Mouse (Mus musculus) frontal cortex, adult 2 months (tissue): ENCODE data around the gene Mphosph9. TPM values are rescaled to one million over a fixed set of nuclear protein-coding genes. Genes with fewer than 3 reads are reported as not detected.
A peak's percentile ranks its signal among the peaks of the same experiment; 100 is the strongest.
"Not testable (repeated sequence)": the region's sequence is repeated elsewhere in the genome, so short reads cannot be mapped to it uniquely, and the experiment has no call there.

Source experiments
- DNase-seq, 2 experiments: peaks; one replicate each; pipeline ENCODE4 v3.0.0; 2022; ENCODE audit warnings: low spot score in 1 of 2; ENCODE audit errors: extremely low spot score in 1 of 2
- polyA plus RNA-seq: library from polyadenylated mRNA; depleted of rRNA; stranded (reverse); fragments of >200 nt; gene quantifications from 2 replicates; pipeline ENCODE4 v1.2.3, GENCODE M21; 2012

The Mphosph9 gene
- polyA plus RNA-seq, 1 experiment = 21.1 TPM

DNA sequence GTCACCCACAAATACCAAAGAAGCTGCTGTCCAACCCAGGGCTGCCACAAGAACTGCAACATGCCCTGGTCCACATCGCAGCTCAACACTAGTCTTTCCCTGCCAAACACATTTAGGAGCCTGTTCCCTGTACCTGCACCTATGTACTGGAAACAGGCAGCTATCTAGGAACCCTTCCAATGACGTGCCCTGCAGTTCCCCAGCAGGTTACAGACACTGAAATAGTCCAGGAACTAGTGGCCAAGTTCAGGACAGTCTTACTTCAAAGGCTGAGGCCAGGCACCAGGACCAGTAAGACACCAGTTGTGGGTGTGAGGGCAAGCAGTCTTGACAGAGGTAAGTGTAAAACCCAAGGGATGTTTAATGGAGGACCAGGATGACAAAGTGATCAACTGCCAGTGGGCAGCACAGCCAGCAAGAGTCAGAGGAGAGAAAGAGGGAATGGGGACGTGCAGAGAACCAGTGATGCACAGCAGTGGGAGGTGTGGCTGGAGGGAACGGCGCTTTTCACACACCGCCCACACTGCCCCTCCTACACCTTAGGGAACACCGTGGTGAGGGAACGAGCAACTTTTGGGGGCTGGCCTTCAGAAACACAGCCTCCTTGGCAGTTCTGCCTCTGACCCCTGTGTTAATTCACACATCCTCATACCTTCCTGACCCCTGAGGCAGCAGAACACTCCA is 110.1 kb downstream of the Mphosph9 start:
- peak; percentile 81 to 90 for DNase-seq

DNA sequence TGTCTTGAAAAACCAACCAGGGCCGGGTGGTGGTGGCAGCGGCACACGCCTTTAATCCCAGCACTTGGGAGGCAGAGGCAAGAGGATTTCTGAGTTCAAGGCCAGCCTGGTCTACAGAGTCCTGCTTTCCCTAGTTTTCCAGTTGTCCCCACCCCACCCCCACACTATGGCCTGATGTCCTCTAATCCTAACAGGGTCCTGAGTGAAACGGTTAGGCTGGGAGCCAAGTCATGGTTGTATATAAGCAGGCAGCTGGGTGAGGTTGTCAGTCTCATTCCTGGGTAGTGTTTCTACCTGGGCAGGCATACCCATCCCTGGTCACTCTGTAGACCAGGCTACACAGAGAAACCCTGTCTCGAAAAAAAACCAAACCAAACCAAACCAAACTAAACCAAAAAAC is 110.7 kb downstream of the Mphosph9 start:
- DNase-seq = not testable (repeated sequence)

DNA sequence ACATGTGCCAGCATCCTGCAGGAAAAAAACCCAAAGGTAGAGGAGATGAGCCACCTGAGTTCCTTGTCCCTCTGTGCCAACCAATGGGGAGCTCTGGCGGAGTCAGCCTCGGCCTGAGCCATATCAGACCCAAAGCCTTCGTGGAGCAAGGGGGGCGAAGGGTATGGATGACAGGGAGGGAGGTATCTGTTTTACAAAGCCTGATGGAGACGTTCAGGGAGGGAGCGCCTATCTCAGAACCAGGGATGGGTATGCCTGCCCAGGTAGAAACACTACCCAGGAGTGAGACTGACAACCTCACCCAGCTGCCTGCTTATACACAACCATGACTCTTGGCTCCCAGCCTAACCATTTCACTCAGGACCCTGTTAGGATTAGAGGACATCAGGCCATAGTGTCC is 111.4 kb downstream of the Mphosph9 start:
- no peak for DNase-seq

DNA sequence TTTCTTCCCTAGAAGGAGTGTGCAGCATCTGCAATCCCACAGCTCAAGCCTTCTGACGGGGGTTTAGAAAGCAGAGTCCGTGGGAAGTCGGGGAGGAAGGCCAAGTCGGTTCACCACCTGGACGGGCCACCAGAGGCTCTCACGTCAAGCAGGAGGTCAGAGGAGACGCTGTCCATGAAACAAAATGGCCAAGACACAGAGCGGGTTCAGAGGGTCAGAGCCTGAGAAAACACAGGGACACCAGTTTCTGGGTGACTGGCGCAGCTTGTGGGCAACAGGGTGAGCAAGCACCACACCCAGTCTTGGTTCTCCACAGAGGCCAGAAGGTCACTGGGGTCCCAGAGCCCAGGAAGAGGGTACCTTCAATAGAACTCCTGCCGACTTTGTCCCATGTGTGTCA is 112.1 kb downstream of the Mphosph9 start:
- DNase-seq = no peak

DNA sequence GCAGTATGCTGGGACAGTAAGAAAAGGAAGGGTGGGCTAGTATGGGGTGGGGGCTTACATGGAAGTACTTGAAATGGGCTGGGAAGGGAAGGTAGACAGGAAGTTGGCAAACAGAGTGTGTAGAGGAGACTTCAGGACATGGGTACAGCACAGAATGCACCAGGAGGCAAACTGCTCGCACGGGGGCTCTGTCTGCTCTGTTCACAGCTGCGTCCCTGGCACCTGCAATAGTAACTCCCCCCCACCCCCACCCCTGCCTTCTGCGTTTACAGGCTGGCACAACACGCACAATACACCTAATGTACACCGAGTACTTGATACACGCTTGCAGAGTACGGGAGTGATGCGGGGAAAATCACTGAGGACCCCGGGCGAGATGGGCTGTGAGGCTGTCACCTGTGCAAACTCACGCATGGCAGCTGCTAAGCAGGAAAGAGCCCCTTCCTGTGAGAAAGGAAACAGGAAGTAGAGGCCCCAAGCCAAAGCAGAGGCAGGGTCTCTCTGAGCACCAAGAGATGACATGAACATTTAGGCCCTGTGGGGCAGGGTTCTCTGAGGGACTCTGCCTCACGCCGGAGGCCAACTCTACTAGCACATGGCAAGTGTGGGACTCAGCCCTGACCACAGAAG is 113.1 kb downstream of the Mphosph9 start:
- no peak for DNase-seq

DNA sequence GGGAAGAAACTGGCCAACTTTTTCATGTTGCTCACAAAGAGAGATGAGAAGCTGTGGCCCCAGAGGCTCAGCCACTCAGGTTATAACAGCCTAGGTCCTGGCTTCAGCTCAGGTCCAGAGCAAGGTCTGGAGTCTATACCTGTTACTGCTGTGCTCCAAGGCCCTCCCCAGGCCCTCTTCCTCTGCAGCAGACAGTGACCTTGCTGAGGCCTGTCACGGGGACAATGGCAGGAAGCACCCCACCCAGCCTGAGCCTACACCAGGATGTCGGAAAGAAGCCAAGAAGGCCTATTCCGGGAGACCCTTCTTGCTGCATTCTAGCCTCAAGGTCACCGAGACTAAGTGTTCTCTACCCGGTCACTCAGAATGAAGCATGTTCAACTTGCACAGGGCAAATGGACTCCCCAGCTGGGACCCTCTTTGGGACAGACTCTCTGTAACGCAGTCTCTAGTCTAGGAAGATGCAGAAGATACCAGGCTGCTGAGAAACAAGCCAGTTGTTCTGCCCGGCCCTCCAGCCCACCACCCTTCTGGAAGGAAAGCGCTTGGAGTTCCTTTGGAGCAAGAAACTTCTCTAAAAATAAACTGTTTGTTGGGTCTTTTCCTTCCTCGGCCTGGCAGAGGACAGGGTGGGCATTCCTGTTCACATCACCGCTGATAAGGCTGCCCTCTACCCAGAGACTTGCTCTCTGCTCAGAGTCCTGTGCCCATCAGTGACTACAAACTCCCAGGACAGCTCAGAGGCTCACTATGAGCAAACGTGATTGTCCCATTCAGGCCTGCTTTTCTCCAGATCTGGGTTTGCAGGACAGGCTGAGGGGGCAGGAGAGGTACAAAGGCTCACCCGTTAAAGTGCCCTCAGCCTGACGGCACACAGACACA is 113.9 kb downstream of the Mphosph9 start:
- DNase-seq = no peak

DNA sequence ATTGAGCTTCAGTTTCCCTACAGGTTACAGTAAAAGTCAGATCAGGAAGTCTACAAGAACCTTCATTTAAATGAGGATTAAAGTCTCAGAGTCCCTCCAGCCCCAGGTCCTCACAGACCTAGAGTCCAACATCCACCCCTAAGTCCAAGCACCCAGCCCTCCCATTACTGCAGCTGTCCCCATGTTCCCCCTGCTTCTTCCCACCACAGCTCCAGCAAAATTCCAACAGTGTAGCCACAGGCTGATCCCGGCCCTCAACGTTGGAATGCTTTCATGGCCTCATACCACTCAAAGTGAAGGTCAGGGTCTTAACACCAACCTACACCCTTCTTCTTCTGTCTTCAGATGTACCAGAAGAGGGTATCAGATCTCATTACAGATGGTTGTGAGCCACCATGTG is 116.1 kb downstream of the Mphosph9 start:
- DNase-seq = no peak

DNA sequence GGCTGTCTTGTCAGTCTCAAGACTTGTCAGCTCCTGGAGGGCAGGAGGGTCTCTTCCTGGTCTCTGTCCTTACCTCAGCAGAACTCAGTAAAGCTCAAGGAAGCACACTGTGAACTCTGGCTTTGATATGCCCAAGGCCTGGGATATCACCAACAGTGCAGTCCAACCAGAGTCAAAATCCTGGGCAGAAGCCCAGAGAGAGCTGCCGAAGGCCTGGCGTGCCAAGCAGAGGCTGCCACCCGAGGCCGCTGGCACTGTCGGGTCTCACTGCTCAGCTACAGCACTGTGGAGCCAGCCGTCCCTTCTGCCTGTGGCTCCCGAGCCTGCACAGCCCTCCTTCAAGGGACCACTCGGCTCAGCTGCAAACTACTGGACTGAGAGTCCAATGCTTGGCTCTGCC is 116.5 kb downstream of the Mphosph9 start:
- no peak for DNase-seq

DNA sequence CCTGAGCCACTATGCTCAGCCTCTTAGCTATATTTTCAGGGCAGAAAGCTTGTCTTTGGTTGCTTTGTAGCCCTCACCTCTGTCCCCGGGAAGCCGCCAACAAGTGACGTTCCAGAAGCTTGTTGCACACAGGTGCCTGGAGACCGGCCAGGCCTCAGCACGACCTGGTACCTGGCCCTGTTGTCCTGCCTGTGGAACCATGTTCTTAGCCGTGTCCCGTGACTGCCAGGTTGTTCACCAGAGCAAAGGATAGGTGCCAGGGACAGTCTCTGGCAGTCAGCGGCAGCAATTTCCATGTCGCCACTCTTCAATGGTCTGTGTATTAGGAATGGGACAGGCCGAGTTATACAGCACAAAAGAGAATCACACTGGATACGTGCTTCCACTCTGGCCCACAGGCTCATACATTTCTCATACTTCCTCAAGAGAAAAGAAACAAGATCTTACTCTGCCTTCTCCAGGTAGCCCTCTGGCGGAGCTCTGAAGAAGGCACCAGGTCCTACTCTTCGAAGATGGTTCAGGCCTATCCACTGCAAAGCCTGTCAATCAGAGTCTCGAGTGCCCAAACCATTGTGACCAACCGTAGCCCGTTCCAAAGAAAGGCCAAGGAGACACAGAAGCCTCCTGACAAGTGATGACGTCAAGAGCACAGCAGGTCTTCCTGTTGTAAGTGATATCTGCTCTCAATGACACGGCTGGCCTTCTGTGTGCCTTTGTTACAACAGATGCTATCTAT is 117.3 kb downstream of the Mphosph9 start:
- no peak for DNase-seq

DNA sequence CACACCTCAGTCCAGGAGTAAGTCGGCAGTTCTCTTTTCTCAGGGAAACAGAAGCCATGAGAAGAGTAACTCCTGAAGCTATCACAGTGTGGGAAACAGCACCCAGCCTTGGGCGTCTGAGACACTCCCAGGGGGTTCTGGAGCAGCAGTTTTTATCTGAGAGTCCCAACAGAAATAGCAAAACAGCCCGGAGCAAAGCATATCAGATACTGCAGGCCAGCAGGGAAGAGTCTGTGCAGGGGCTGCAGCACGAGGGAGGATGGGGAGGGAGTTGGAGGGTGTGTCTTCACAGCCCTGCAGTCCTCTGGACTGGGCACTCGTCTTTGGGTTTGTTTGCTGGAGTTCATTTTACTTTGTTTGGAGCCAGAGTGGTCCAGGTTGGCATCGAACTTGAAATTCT is 117.9 kb downstream of the Mphosph9 start:
- DNase-seq = no peak

DNA sequence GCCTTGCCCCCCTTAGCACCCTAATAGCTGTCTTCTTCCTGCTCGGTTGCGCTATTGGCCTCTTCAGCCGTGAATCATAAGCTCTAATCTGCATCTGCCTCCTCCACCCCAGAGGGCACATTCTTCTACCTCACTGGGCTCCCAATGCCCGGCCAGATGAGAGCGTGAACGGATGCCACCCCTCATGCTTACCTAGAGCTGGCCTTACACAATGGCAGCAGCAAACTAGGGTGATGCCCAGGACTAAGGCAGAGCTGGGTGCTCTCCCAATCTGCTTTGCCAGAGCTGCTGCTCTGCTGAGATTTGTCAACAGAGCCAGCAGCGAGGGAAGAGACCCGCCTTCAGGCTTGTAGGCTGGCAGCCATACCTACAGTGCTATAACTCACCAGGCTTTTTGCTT is 119.7 kb downstream of the Mphosph9 start:
- no peak for DNase-seq

DNA sequence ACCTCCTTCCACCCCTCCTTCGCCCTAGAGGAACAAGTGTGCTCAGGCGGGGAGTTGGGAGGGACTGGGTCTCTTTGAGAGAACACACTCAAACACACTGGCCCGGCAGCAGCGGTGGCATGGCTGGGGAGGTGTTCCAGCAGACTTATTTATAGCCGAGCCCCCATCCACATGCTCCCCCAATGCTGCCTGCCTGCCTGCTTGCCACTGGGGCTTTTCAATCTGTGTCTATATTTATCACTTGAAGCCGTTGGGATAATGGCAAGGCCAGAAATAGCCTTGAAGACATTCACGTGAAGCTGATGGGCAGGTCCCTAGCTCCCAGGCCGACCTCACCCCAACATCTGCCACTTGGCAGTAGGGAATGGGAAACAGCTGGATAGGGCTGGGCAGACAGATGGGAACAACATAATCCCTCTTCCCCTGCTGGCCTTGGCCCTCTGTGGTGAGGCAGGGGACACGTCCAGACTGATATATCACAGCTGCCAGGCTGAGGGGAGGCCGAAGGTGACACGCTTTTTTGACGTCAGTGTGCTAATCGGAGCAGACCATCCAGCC is 121.2 kb downstream of the Mphosph9 start:
- DNase-seq = no peak

DNA sequence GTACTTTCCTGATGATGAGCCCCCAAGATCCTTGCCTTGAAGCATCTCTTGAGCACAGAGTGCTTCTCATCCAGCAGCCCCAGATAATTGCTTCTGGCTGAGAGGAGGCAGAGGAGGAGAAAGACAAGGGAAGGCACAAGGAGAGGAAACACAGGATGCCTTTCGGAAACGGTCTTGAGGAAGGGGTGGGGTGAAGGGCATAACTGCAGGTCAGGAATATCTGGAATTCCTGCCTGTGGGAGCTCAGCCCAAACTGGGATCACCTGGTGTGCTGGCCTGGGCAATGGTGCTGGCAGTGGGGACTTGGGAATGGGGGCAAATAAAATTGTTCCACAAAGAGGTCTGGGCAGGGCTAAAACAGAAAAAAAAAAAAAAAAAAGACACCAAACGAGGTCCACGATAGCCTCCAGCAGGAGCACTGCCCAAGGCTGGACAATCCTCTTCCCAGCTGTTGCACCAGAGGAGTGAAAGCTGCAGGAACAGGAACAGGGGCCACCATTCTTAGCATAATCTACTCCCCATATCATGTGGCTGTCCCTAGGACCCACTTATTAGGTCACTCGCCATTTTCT is 121.9 kb downstream of the Mphosph9 start:
- no peak for DNase-seq

DNA sequence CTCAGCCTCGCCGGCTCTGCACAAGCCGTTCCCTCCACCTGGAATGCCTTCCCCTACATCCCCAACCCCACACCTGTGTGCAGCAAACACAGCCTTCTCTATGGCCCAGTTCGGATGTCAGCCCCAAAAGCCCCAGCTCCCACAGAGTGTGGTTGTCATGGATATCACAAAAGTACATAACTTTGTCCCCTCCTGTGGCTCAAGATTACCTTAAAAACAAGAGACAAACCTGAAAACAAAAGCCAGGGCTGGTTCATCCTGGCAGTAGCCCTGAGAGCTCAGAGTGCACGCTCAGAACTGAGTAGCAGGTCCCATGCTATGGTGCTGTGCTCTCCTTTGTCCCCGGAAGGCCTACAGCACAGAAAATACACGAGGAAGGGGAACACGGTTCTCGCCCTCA is 122.6 kb downstream of the Mphosph9 start:
- DNase-seq = no peak

DNA sequence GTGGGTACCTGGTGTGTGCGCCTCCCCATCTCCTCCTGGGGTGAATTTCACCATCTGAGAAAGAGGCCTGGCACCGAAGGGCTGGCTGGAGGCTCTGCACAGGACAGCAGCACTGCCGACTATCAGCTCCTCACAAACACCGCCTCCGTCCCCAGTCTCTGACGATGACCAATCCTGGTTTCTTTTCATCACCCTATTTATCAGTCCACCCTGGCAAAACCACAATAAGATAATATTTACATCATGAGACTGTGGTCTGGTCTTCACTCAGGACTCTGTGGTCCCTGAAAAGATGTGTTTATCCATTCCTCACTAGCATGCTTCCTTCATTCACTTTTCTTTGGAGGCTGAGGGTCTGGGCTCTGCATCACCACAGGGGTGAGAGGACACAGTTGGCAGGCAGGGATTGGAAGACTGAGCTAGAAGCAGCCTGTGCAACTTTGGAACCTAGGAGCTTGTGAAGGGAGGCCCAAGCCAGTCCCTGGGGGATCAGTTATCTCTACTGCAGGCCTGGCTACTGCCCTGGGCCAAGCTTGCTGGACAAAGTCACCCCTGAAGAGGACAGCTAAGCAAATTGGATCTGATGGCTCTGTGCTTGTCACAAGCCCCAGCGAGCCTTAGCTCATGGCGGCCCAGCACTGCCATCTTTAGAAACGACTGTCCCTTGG is 123.5 kb downstream of the Mphosph9 start:
- no peak for DNase-seq

DNA sequence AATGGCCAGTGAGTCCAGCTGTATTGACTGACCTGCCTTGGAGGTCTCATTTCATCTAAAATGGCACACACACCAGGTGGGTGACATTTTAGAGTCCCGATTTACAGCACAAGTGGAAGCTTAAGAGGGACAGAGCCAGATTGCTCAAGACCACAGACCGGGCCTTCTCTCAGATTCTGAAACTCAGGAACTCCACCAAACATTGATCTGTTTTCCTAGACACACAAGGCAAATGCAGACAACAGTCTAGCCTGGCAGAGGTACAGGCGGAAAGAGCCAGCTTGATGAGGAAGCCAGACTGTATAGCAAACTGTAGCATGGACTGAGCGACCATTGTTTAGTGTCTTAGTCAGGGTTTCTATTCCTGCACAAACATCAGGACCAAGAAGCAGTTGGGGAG is 124.5 kb downstream of the Mphosph9 start:
- no peak for DNase-seq

DNA sequence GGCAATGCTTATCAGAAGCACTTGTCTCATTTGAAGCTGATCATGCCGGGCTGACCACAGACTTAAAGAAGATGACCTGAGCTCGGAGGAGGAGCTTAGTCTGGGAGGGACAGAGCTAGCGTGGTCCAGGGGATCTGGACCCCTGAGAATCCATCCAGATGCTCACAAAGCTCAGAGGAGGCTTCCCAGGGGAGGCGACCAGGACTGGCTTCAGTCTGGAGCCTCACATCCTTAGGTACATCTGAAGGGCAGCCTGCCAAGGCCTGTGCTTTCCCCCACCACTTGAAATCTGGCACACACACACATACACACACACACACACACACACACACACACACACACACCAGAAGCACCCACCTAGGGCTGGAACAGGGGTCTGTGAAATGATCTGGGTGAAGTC is 125.7 kb downstream of the Mphosph9 start:
- no peak for DNase-seq

DNA sequence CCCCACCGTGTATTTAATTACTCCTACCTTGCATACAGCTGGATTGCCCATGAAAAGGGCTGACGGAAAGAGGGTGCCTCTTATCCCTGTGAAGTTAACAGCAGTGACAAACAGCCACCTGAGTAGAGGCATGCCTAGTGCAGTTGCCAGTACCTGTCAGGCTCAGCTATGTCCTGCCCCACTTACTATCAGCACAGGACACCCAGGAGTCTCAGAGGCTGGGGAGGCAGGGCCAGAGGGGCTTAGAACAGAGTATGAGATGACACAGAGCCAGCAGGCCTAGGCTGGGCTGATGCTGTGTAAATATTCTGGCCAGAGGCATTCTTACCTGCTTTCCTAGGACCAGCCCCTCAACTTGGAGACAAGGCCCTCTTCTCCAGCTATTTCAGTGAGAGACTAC is 126.2 kb downstream of the Mphosph9 start:
- DNase-seq = no peak
